Mouse (Mus musculus) ES-E14 (cell line): ENCODE measurements around the gene Cped1. TPM values are rescaled to one million over a fixed set of nuclear protein-coding genes. Genes with fewer than 3 reads are reported as not detected.
"Not testable (repeated sequence)": the region's sequence is repeated elsewhere in the genome, so short reads cannot be mapped to it uniquely, and the experiment has no call there.

Experiments used
- DNase-seq: peaks from one replicate; pipeline ENCODE4 v3.0.0-alpha.2; 2013; ENCODE audit warnings: low read depth, low spot score
- H3K27ac ChIP-seq: 2 replicates; pipeline ENCODE4 v1.5.1; 2012; ENCODE audit warnings: low read depth, mild to moderate bottlenecking, low read length, moderate library complexity, mixed read lengths; ENCODE audit not compliant: poor library complexity, insufficient read depth, severe bottlenecking
- H3K36me3 ChIP-seq: 2 replicates; pipeline ENCODE4 v1.6.1; 2012; ENCODE audit warnings: mild to moderate bottlenecking, low read length, moderate library complexity, mixed read lengths; ENCODE audit not compliant: control insufficient read depth, poor library complexity, insufficient read depth, severe bottlenecking
- H3K4me1 ChIP-seq, 2 experiments: fragments of 150-350 bp in 1 of 2; sonication (generic) in 1 of 2; 2 replicates each; pipeline ENCODE4 v1.6.1; 2012; ENCODE audit warnings: low read length in 2 of 2, mild to moderate bottlenecking in 1 of 2, mixed read lengths in 1 of 2; ENCODE audit not compliant: control insufficient read depth in 2 of 2, insufficient read depth in 2 of 2, poor library complexity in 1 of 2
- H3K4me3 ChIP-seq, 2 experiments: fragments of 150-350 bp in 1 of 2; sonication (generic) in 1 of 2; 2 replicates each; pipeline ENCODE4 v1.5.1; 2012; ENCODE audit warnings: low read length in 2 of 2, low read depth in 1 of 2, mild to moderate bottlenecking in 1 of 2, mixed read lengths in 1 of 2; ENCODE audit not compliant: insufficient read depth in 1 of 2, poor library complexity in 1 of 2, severe bottlenecking in 1 of 2
- H3K9ac ChIP-seq: 2 replicates; pipeline ENCODE4 v1.6.1; 2012; ENCODE audit warnings: low read depth, mild to moderate bottlenecking, low read length, mixed read lengths; ENCODE audit not compliant: poor library complexity, insufficient read depth, severe bottlenecking
- H3K9me3 ChIP-seq: fragments of 150-350 bp; sonication (generic); 2 replicates; pipeline ENCODE4 v1.6.1; 2012; ENCODE audit warnings: low read depth, mild to moderate bottlenecking, low read length; ENCODE audit not compliant: control insufficient read depth, insufficient read depth
- CHD2 ChIP-seq: IDR thresholded peaks from 2 replicates; pipeline ENCODE4 v1.6.1; 2014; ENCODE audit warnings: mild to moderate bottlenecking, low read depth, low read length, inconsistent platforms
- HCFC1 ChIP-seq: IDR thresholded peaks from 2 replicates; pipeline ENCODE4 v1.6.1; 2012; ENCODE audit warnings: low read length, inconsistent platforms, borderline replicate concordance; ENCODE audit not compliant: insufficient read depth
- MAFK ChIP-seq: IDR thresholded peaks from 2 replicates; pipeline ENCODE4 v1.6.1; 2014; ENCODE audit warnings: mild to moderate bottlenecking, low read depth, low read length, inconsistent platforms; ENCODE audit not compliant: insufficient read depth
- ZC3H11A ChIP-seq: IDR thresholded peaks from 2 replicates; pipeline ENCODE4 v1.6.1; 2012; ENCODE audit warnings: low read depth, mild to moderate bottlenecking, inconsistent platforms, low read length, borderline replicate concordance
- ZNF384 ChIP-seq: IDR thresholded peaks from 2 replicates; pipeline ENCODE4 v1.6.1; 2012; ENCODE audit warnings: low read depth, low read length, inconsistent platforms
- in situ Hi-C, 2 experiments: fragments of 600-800 bp; cut with MboI; formaldehyde crosslinking; loops; one replicate each; pipeline ENCODE4 v1.15.1; 2025; ENCODE audit warnings: low sequenced_read_pairs in 2 of 2, inconsistent platforms in 1 of 2; ENCODE audit not compliant: unreplicated experiment in 2 of 2
- total RNA-seq: library from RNA; depleted of rRNA; stranded (reverse); fragments of 300-350 nt; gene quantifications from 2 replicates; pipeline ENCODE4 v1.2.3, GENCODE M21; 2012

Cped1 gene
- total RNA-seq, 1 experiment = 0.31 TPM

GRCm38 (mm10) chr6:22114079-22114478, 128.4 kb downstream of the Cped1 start:
- TF ChIP-seq MAFK = no peak
- TF ChIP-seq CHD2 = no peak
- TF ChIP-seq ZC3H11A = no peak
- no peak for TF ChIP-seq ZNF384
- no peak for TF ChIP-seq HCFC1
- no peaks in the 10 kb centered on the region for H3K36me3 ChIP-seq
- in situ Hi-C loops = loop anchor here (25.0 kb wide), 2 partner anchors 373 to 848 kb away; no protein-coding TSS in a partner anchor
- H3K4me1 ChIP-seq = peaks cover 0 to 2% of the 10 kb centered on the region in 2 experiments; a peak in 1 of 4 replicates
- no peak overlapping the region for H3K4me3 ChIP-seq
- no peak for DNase-seq
- no peaks in the 10 kb centered on the region for H3K9me3 ChIP-seq
- no peak overlapping the region for H3K9ac ChIP-seq
- no peak overlapping the region for H3K27ac ChIP-seq

GRCm38 (mm10) chr6:22116679-22117078, 131.0 kb downstream of the Cped1 start:
- Histone ChIP-seq H3K27ac (no peak overlapping the region), H3K9ac (no peak overlapping the region), H3K4me3 (no peak overlapping the region), H3K36me3 (no peaks in the 10 kb centered on the region), H3K9me3 (no peaks in the 10 kb centered on the region), H3K4me1 (peaks cover 0 to 2% of the 10 kb centered on the region in 2 experiments; a peak in 1 of 4 replicates)
- no peak for TF ChIP-seq HCFC1
- TF ChIP-seq ZNF384 = no peak
- no peak for TF ChIP-seq ZC3H11A
- TF ChIP-seq CHD2 = no peak
- TF ChIP-seq MAFK = no peak
- in situ Hi-C loops = loop anchor here (25.0 kb wide), 2 partner anchors 371 to 846 kb away; no protein-coding TSS in a partner anchor
- no peak for DNase-seq

GRCm38 (mm10) chr6:22122080-22122479, 136.4 kb downstream of the Cped1 start:
- peak; percentile 54 for DNase-seq
- TF ChIP-seq ZC3H11A (peak; percentile 92), MAFK (no peak), CHD2 (no peak), HCFC1 (no peak), ZNF384 (peak; percentile 85)
- no peaks in the 10 kb centered on the region for H3K36me3 ChIP-seq
- no peak overlapping the region for H3K27ac ChIP-seq
- no peak overlapping the region for H3K4me3 ChIP-seq
- H3K4me1 ChIP-seq = no peaks in the 10 kb centered on the region
- in situ Hi-C loops = loop anchor here (5.0 to 25.0 kb wide), 3 partner anchors 365 to 840 kb away; no protein-coding TSS in a partner anchor
- H3K9ac ChIP-seq = no peak overlapping the region
- H3K9me3 ChIP-seq = no peaks in the 10 kb centered on the region

- no peaks in the 10 kb centered on the region for H3K9me3 ChIP-seq
- no peak overlapping the region for H3K27ac ChIP-seq
- no peak for DNase-seq
- H3K4me3 ChIP-seq = no peak overlapping the region
- no peak overlapping the region for H3K9ac ChIP-seq
- H3K4me1 ChIP-seq = no peaks in the 10 kb centered on the region
- TF ChIP-seq ZC3H11A (no peak), ZNF384 (peak; percentile 60; the same call in 1 of the 2 replicates)
- no peaks in the 10 kb centered on the region for H3K36me3 ChIP-seq
- in situ Hi-C loops = loop anchor here (5.0 to 25.0 kb wide), 3 partner anchors 365 to 840 kb away; no protein-coding TSS in a partner anchor
These were observed 137.0 kb downstream of the Cped1 start for GRCm38 (mm10) chr6:22122693-22123092.

GRCm38 (mm10) chr6:22123332-22123731, 137.6 kb downstream of the Cped1 start:
- H3K4me3 ChIP-seq = no peak overlapping the region
- DNase-seq = no peak
- TF ChIP-seq CHD2 (no peak), HCFC1 (no peak)
- no peaks in the 10 kb centered on the region for H3K9me3 ChIP-seq
- no peak overlapping the region for H3K27ac ChIP-seq
- H3K9ac ChIP-seq = no peak overlapping the region
- H3K36me3 ChIP-seq = no peaks in the 10 kb centered on the region
- in situ Hi-C loops = loop anchor here (5.0 to 25.0 kb wide), 3 partner anchors 364 to 839 kb away; no protein-coding TSS in a partner anchor
- no peaks in the 10 kb centered on the region for H3K4me1 ChIP-seq

GRCm38 (mm10) chr6:22124575-22125330, 139.0 kb downstream of the Cped1 start:
- not testable (repeated sequence) for H3K4me1 ChIP-seq, H3K27ac ChIP-seq, H3K9ac ChIP-seq, H3K36me3 ChIP-seq, H3K9me3 ChIP-seq, DNase-seq
- peak overlapping the region; percentile 14 to 46; a peak in 3 of 4 replicates for H3K4me3 ChIP-seq
- in situ Hi-C loops = loop anchor here (5.0 to 25.0 kb wide), 3 partner anchors 363 to 838 kb away; no protein-coding TSS in a partner anchor
